Mouse (Mus musculus): ENCODE data around the gene Cntn5. TPM values are rescaled to one million over a fixed set of nuclear protein-coding genes. Genes with fewer than 3 reads are reported as not detected.

The Cntn5 gene
- not detected for polyA plus RNA-seq (2014; fragmentation: Illumina TruSeq; extraction: RNeasy Lipid Tissue Mini Kit (QIAGEN cat#74804); ENCODE audit: low replicate concordance)

DNA sequence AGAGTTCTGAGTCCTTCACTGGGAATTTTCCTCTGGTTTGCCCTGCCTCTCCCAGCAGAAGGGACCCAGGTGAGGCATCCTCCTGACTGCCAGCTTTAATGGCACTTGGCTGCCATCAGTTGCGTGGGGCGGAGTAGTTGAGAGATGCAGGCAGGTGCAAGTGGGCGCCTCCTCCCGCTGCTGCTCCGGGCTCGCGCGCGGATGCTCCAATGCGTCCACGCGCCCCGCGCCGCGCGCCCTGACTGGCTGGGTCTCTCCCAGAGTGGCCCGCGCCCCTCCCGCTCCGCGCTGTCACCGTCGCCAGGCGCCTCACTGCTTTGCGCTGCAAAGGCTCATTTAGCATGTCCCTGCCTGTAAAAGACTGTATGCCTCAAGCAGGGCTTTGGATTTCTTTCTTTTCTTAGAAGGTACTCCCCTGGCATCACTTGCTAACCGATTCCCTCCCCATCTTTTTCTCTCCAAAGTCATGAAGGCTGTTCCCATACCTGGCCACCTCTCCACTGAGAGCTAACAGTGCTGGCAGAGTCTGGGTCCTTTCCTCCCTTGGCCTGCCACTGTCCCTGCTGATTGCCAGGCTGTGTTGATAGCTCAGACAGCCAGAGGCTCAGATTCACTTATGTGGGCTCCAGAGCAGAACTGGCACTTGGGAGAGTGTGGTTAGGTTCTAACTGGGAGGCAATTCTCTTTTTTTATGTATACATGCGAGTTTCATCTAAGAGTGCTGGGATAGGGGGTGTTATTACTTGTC lies at the start of gene Cntn5:
Gene Cntn5, minus strand, starts transcription at position 160 of the 748 bp plus-strand sequence.

